Mouse (Mus musculus) liver, postnatal 0 days (tissue): ENCODE data around the gene Chrnb1.

Source experiments
- CTCF ChIP-seq: sonication (generic); IDR thresholded peaks from 2 replicates; pipeline ENCODE4 v1.5.1; 2016; ENCODE audit warnings: antibody characterized with exemption, low read depth
- EP300 ChIP-seq: IDR thresholded peaks from 2 replicates; pipeline ENCODE4 v1.6.1; 2016; ENCODE audit warnings: antibody characterized with exemption, low read depth, mild to moderate bottlenecking

DNA sequence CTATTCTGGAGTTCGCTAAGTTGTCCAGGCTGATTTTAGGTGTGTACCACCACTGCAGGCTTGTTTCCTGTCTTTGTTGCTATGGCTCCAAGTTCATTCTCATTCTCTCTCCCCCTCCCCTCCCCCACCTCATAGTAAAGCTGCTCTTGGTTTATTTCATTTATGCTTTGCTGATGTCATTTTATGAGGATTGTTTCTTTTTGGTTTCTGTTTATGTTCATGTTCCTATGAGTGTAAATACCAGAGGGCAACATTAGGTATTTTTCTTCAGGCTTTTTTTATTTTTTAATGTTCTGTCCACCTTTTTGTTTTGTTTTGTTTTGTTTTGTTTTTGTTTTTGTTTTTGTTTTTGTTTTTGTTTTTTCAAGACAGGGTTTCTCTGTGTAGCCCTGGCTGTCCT, 33.9 kb downstream of the Chrnb1 start, which contains the start of gene Slc35g3:
- TF ChIP-seq EP300 (no peak), CTCF (no peak)
